Mouse (Mus musculus): ENCODE results near the gene Itgb6. TPM values are rescaled to one million over a fixed set of nuclear protein-coding genes. Genes with fewer than 3 reads are reported as not detected.
A peak's percentile ranks its signal among the peaks of the same experiment; 100 is the strongest.

Itgb6 gene
- total RNA-seq, 2 experiments from 2014 or later, result 0.11 to 0.41 TPM

DNA sequence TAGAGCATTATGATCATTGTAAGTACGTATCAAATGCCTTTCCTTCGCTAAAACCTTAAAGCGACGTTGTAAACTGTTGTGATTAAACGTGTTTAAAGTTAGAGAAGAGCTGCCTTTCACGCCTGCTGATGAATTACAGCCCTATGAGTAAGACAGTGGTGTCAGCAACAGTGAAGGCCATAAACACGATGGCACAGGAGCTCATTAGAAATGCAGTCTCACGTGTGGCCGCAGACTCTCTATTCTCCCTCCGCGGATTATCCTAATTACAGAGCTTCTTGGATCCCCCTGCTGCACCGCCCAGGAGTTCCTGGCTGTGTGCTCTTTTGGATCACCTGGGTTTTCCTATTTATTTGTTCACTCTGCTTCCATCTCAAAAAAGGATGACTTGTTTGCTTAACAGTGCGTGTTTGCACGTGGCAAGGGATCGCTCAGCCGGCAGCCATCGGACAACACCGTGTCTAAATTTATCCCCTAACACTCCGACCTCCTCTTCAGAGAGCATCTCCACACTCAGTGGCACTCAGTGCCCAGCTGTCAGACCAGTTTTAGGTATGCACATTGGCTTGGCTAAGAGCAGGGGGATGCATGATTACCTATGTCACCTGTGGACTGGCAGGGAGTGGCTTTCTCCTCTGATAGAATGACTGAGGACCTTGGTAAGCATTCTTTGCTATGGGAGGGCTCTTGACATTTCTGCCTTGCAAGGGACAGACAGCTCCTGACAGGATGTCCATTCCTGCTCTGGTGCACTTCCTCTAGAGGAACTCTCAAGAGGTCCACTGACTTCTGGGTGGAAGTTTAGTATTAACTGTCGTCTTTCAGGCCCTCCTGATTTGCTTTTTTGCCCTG, 85.3 kb downstream of the Itgb6 start:
- no peak for DNase-seq (ENCODE audit: low spot score in 2 of 2)
- intact Hi-C loops (cut with DNase I), result no loop called here

DNA sequence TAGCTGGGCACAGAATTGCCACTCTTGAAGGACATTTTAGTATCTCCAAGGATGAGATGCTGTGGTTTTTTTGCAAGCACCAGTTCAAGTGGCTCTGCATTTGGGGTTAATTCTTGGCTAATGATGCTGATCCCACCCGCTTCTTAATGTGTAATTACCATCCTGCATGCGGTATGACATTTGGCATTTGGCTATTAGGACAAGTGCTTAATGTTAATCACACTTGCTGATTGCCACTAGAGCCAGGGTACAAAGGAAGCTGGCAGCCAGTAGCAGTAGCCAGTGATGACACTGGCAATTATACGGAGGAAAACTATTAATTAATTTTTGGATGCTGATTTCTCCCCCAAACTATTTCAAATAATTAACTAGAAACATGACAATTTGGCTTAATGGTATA, 86.0 kb downstream of the Itgb6 start:
- no peak for DNase-seq (ENCODE audit: low spot score in 2 of 2)
- intact Hi-C loops (cut with DNase I), result no loop called here

DNA sequence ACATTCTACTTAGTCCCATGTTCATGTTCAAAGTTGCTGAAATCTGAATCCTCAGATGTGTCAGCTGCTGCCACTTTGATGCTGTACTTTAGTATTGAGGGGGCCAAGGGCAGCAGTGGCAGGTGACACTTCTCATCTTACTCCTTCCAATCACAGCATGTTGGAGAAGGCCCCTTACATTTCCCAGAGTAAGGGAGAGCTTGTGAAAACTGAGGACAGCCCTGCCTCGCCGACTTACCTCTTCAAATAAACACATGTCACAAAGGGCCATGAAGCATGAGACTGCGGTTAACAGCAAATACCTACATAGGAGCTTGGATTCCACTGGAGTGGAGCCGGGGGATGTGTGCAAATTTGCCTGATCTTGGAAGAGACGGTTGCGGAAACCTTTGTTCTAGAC, 86.4 kb downstream of the Itgb6 start:
- intact Hi-C loops (cut with DNase I), result no loop called here
- no peak for DNase-seq (ENCODE audit: low spot score in 2 of 2)

DNA sequence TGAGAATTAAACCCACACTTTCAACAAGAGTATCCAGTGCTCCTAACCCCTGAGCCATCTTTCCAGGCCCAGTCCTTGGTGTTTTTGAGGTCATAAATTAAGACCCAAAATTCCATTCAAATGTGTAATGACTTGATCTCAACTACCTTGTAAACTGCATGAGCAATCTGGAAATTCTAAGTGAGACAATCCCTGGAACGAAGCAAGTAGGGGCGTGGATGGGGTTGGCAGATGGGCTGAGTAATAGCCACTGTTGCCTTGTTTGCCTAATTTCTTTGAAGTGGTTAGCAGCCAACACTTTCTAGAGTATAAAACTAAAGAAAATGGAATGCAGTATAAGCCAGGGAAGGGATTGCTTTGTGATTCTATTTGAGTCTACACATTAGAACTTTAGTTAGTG, 89.7 kb downstream of the Itgb6 start:
- intact Hi-C loops (cut with DNase I), result no loop called here
- DNase-seq (ENCODE audit: low spot score in 2 of 2), result no peak

DNA sequence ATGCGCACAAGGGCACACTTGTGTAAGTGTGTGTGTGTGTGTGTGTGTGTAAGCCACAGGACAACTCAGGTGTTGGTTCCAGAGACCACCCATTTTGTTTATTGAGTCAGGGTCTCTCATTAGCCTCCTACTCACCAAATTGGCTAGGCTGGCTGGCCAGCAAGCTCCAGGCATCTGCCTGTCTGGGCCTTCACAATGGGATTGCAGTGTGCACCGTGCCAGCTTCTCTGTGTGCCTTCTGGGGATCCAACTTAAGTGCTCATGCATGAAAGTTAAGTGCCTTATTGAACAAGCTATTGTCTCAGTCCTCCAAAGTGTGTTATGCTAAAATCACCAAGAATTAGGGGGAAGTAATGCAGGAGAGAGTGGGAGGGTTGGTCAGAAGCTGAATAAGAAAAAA, 92.1 kb downstream of the Itgb6 start:
- intact Hi-C loops (cut with DNase I), result no loop called here

DNA sequence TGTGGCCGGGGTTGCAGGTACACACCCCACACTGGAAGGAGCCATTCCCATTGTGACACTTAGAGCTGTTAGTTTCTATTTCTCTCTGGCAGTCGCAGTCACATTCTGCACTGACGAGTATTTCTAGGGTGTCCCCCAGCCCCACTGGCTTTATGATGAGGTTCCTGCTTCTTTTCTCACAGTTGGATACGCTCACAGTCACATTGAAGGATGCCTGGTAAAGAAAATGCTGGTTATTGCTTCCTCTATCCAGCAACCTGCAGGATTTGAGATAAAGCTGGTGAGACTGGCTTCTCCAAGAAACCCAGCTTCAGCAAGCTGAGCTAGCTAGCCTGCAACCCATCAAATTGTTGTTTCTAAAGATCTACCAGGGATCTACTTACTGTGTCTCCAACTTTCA, 94.5 kb downstream of the Itgb6 start:
- no peak for DNase-seq (ENCODE audit: low spot score in 2 of 2)
- intact Hi-C loops (cut with DNase I), result no loop called here

More for the DNA sequence above, 92.1 kb downstream of the Itgb6 start:
- DNase-seq (ENCODE audit: low spot score in 2 of 2), result no peak

DNA sequence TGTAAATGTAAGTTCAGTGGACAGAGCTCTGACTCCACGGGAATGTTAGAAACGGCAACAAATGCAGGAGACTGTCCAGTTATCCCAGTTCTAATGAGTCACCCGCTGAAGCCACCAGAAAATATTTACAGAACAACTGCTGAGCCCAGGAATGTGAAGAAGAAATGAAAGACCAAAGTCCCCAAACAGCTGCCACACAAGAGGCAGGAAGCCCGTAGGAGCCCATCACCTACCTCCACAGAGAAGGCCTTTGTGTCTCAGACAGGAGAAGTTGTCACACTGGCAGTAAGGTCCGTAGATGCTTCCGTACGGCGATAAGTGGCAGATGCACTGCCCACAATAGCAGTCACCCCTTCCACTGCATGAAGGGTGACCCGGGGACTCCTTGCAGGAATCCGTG, 94.9 kb downstream of the Itgb6 start:
- intact Hi-C loops (cut with DNase I), result no loop called here
- DNase-seq (ENCODE audit: low spot score in 2 of 2), result no peak

DNA sequence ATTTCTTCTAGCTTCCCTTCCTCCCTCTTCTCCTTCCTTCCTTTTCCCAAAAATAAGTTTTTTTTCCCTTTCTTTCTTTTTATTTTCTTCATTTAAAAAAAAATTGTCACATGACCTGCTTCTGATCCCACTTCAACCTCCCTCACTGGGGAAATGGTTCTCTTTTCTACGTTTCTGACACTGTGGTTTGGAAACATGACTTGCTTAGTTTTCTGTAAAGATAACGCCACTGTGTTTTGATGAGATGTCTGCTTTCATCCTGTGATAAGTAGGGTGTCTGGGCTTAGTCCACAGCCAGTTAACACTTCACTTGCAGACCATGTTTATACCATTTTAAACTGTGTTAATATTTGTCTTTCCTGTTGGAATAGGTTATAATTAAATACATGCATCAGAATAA, 96.7 kb downstream of the Itgb6 start:
- DNase-seq (ENCODE audit: low spot score in 2 of 2), result no peak
- intact Hi-C loops (cut with DNase I), result no loop called here

DNA sequence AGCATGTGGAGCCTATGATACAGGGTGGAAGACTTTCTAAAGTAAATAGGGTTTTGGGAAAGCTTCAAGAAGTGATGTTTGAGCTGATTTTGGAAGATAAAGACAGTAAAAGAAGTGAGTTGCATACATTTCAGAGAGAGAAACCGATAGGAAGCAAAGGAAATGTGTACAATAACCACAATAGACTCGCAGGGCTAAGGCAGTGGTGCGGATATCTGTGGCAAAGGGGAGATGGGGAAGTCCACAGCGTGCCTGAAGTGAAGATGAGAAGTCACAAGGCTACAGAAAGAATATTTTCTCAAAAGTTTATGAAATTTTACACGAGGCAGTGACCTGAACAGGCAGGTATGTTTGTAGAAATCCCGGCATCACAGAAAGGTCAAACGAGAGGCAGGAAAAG, 100.3 kb downstream of the Itgb6 start:
- intact Hi-C loops (cut with DNase I), result no loop called here
- no peak for DNase-seq (ENCODE audit: low spot score in 2 of 2)

DNA sequence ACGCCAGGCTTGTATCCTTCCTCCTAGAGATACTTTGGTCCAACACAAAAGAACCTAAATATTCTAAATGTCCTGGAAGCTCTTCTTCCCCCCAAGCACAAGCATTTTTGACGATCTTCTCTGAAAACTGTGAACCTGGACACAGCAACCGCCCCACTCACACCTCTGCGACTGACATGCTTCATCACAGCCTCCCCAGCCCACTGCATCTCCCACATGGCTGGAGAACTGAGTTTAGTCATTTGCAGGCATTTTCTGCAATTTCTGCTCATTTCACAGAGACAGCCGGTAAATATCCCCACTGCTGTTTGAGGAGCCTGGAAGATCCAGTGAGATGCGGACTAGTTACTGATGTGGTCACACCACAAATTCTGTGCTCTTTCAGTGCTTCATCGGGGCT, 107.7 kb downstream of the Itgb6 start:
- intact Hi-C loops (cut with DNase I), result no loop called here
- peak in 1 of 2 experiments; percentile 69 for DNase-seq (ENCODE audit: low spot score in 2 of 2)

DNA sequence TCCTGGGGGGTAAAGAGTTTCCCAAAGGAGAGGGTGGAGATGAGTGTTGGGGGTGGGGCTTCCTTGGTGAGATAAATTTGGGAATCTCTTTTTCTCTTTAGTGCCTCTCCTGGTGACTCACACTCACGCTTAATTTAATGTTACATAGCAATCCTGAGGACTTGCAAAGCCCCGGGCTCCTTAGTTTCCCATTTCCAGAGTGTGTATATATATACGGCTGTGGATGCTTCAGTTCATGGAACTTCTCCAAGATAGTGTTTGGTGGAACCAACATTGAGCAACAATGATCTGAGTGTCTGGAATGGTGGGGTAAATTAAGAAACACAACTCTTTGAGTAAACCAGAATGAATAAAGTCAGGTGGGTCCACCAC, 108.6 kb downstream of the Itgb6 start:
- intact Hi-C loops (cut with DNase I), result no loop called here
- peak in 1 of 2 experiments; percentile 49 for DNase-seq (ENCODE audit: low spot score in 2 of 2)

DNA sequence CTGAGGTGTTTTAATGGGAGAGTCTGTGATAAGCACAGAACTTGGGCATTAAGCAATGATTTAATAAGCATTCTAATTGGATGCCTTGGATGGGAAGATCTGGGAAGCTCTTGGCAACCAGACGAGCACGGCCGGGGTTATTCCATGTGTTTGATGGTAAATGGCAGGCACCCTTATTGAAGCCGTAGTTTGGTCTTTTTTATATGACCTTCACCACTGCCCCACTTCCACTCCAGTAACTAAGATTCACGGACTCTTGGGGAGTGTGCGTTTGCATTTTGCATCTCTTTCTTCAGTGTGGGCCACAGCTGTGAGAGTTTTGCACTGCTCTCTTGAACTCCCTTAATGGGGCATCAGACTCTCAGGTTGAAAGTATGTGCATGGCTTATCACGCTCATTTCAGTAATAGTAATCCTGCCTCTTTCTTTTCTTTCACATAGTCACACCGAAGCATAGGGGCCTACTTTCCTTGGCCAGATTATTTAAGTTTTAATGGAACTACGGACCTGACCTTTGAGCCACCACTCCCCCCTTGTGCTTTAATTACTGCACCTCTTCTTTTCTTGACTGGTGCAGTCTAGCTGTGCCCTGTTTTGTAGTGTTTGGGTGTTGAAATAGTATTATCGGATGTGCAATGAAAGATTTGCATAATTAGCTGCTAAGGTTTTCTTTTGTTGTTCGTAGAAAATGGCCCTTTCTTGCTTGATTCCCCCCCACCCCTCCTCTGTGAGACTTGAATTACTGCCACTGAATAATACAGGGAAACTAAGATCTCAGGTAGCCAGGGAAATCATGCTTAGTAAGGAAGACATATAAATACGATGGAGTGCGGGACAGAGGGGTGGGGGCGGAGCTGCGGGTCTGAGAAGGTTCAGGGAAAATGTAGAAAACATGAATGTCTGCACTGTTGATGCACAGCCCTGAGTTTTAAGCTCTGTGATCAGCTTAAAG, 109.3 kb downstream of the Itgb6 start:
- intact Hi-C loops (cut with DNase I), result no loop called here
- no peak for DNase-seq (ENCODE audit: low spot score in 2 of 2)

DNA sequence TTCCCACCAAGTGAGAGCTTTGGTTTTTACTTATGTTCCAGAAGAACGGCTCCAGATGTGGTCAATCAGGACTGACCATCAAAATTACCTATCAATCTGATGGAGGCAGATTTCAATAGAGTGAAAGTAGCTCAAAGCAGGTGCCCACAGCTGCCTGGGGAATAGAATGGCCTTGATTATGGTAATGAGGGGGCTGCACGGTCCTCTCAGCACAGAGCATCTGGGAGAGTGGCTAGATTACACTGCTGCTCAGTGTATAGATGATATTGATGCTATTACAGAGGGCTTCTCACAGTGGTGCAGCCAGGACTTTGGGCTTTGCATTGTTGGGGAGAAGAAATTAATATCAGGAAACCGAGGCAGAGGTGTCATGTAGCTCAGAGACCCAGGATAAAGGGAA, 110.8 kb downstream of the Itgb6 start:
- intact Hi-C loops (cut with DNase I), result no loop called here

DNA sequence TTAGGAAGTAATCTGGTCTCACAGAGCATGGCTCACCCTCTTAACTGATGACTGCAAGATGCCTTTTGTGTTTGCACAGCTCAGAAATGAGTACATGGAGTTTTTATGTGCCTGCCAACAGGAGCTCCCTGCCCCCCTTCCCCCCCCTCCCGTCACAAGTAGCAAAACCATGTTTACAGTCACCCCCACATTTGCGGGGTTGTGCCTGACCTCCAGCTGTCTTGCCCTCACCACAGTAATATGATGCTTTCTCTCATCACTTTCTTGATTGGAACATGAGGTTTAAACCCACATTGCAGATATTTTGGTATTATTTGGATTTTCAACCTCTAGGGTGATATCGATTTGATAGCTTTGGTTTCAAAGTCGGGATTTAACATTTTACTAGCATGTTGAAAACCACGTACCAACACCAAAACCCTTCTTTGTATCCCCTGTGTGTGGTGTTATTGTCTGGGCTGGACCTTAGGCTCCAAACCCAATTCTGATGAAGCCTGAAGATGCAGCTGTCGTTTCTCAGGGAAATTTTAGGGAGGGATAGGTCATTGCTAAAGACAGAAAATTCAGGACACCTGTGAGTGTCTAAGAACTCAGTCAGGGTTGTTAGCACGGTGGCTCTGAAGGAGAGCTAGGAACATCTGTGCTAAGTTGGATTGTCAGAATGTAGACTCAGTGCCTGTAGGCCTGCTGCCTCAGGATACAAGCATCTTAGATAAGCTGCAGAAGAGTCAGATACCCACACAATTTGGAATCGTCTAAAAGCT, 112.8 kb downstream of the Itgb6 start:
- no peak for DNase-seq (ENCODE audit: low spot score in 2 of 2)
- intact Hi-C loops (cut with DNase I), result no loop called here

More for the DNA sequence above, 110.8 kb downstream of the Itgb6 start:
- DNase-seq (ENCODE audit: low spot score in 2 of 2), result no peak

DNA sequence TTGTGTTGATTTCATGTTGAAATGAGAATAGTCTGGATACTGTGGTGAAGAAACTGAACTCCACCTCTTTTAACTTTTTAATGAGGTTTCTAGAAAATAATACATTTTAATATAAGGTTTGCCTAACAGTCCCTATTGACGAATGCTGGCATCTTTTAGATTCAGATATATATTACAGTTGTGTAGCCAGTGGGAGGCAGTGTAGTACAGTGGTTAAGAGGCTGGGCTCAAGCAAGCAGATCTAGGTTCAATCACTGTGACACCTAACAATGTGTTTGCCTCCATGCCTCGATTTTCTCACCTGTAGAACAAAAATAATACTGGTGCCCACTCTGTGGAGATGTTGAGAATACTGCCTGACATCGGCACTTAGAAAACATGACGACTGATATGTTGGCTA, 114.5 kb downstream of the Itgb6 start:
- no peak for DNase-seq (ENCODE audit: low spot score in 2 of 2)
- intact Hi-C loops (cut with DNase I), result no loop called here

DNA sequence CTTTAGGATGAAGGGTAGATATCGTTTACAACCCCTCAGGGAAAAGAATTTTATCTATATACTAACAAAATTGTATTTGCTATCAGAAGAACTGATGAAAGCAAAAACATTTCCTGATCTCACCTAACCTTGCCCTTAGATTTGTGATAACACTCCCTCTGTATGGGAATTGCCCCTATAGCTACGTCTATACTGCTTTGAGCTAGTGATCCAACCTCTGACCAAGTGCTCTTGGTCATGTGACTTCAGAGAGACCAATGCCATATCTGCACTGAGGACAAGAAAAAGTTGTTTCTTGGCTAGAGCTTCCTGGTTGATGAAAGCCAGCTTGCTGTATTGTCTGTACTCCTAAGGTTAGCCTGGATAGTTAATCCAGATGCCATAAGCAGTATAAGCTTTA, 121.1 kb downstream of the Itgb6 start:
- intact Hi-C loops (cut with DNase I), result no loop called here
- no peak for DNase-seq (ENCODE audit: low spot score in 2 of 2)

DNA sequence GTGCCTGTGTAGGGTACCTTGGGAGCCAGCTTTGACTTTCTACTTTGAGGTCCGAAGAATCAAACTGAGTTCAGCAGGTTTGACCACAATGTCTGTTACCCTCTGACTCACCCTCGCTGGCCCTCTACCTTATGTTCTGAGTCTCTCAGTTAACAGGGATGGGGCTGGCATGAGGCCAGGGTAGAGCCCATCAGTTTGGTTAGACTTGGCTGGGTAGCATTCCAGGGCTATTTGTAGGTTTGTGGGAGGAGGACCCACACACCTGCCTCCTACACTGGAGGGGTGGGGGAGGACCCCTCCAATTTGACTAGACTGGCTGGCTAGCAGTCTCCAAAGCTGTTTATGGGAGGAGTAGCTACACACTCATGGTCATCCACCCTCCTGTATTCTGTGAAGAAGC, 121.6 kb downstream of the Itgb6 start:
- DNase-seq (ENCODE audit: low spot score in 2 of 2), result no peak
- intact Hi-C loops (cut with DNase I), result no loop called here

DNA sequence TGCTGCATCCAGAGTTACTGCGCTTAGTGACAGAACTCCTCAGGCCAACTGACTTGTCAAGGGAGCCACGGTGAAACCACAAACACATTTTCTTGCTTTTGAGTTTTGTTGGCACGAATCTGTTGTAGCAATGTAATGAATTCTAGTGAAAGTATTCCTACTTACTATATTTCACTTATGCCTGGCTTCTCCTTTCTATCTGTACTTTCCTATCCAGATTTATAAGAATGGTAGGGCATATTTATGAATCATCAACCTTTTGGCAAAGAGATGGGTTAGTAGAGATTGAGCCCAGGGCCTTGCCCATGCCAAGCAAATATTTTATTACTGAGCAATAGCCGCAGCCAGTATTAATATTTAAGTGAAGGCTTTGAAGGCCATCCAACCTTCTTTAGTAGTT, 139.0 kb downstream of the Itgb6 start:
- no peak for DNase-seq (ENCODE audit: low spot score in 2 of 2)
- intact Hi-C loops (cut with DNase I), result no loop called here

DNA sequence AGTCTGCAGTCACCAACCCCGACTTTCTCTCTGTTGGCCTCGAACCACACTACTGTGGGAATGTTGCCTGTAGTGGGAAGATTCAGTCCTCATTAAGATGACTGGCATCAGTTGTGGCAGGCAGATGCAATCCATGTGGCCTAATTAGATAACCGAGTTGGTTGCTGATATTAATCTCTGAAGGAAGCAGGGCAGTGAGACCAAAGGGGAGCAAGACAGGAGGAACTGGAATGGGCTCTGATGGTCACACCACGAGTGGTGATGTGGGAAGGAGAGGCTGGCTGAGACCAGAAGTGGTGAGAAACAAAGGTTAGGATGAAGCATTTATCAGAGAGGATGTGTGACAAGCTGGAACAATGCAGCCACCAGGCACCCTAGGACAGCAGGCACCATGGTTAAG, 167.9 kb downstream of the Itgb6 start:
- intact Hi-C loops (cut with DNase I), result no loop called here
- no peak for DNase-seq (ENCODE audit: low spot score in 2 of 2)

Data from left cerebral cortex, postnatal 25 days (tissue).